Mouse (Mus musculus) brown adipose tissue, adult 24 weeks (tissue): Measurements from ENCODE around the gene Cd36. TPM values are rescaled to one million over a fixed set of nuclear protein-coding genes. Genes with fewer than 3 reads are reported as not detected.

ENCODE experiments used
- H3K27ac ChIP-seq: fragments of 200-500 bp; replicated peaks from 2 replicates; pipeline ENCODE4 v1.5.1; 2012; ENCODE audit warnings: low read depth, mild to moderate bottlenecking, low read length
- H3K4me1 ChIP-seq: fragments of 200-500 bp; 2 replicates; pipeline ENCODE4 v1.6.1; 2012; ENCODE audit warnings: low read length, mixed read lengths; ENCODE audit not compliant: control insufficient read depth, insufficient read depth, insufficient read length
- H3K4me3 ChIP-seq: fragments of 200-500 bp; 2 replicates; pipeline ENCODE4 v1.5.1; 2012; ENCODE audit warnings: low read depth, mild to moderate bottlenecking, low read length, moderate library complexity; ENCODE audit not compliant: insufficient read depth
- polyA plus RNA-seq: library from polyadenylated mRNA; stranded (reverse); fragments of >200 nt; gene quantifications from 2 replicates; pipeline ENCODE4 v1.2.4, GENCODE M21; 2012; ENCODE audit not compliant: missing spikeins, insufficient read depth, insufficient read length

Cd36 gene
- polyA plus RNA-seq, 1 experiment, result 1,463 TPM

DNA sequence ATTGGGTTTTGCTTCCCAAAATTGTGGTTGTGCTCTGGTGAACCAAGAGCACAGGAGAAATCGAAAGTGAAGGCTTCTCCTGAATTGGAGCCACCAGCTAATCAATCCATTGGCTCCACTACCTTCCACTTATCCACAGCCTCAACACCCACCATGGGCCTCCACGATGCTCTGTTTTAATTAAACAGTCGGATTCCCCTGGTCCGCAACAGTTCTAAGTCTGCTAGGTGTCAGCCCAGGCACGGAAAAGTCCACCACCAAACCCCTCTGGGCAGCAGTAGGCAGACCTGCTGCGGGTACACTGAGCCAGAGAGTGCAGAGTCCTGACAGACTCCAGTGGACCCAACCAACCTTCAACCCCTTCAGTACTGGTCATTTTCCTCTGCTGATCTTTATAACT lies 112.0 kb downstream of the Cd36 start:
- Histone ChIP-seq H3K4me1 (no peaks in the 10 kb centered on the region), H3K27ac (no peak overlapping the region), H3K4me3 (no peak overlapping the region)

GRCm38 (mm10) chr5:17770328-17770727 lies 118.3 kb downstream of the Cd36 start:
- Histone ChIP-seq H3K27ac (no peak overlapping the region), H3K4me1 (no peaks in the 10 kb centered on the region), H3K4me3 (no peak overlapping the region)

- no peak overlapping the region for H3K27ac ChIP-seq
- no peak overlapping the region for H3K4me3 ChIP-seq
- no peaks in the 10 kb centered on the region for H3K4me1 ChIP-seq
Measured at GRCm38 (mm10) chr5:17766006-17766677, 122.5 kb downstream of the Cd36 start.

DNA sequence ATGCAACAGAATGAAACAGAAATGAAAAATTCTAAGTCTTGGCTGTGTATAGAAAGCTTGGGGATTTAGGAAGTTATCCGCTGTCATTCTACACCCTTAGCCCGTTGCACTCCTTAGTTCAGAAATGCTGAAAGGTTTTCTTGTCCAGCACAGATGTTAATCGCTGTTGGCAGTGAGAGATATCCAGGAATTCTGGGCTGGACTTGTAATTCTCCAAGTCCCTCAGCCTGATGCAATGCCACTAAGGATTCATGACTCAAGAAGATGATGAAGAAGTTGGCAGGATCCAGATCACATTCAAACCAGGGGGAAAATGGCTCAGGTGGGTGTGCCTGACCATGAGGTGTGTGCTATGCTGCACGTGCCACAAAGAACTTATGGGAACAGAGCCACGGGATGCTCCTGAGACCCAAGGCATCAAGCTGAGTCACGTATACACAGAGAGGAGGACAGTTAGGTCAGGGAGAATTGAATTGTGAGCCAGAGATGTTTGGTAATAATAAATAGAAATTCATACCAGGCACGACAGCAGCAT lies 135.1 kb downstream of the Cd36 start:
- Histone ChIP-seq H3K4me1 (no peaks in the 10 kb centered on the region), H3K4me3 (no peak overlapping the region), H3K27ac (no peak overlapping the region)

- Histone ChIP-seq H3K27ac (no peak overlapping the region), H3K4me1 (no peaks in the 10 kb centered on the region), H3K4me3 (no peak overlapping the region)
Measured at GRCm38 (mm10) chr5:17748293-17748692, 140.3 kb downstream of the Cd36 start.

DNA sequence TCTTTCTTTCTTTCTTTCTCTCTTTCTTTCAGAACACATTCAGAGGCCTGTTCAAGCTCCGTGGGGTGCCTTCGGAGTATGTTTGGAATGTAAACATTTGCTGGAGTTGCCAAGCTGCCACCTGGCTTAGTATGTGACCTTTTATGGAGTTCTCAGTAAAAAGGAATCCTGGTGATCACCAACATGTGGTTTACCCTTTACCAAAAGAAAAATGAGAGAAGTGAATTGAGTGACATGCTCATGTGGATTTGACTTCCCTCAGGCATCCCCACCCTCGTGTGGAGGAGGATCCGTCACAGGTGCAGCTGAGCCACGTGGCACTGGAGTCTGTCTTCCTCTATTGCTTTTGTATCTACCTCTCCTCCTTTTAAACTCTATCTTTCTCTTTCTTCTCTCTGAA lies 141.5 kb downstream of the Cd36 start:
- Histone ChIP-seq H3K4me1 (no peaks in the 10 kb centered on the region), H3K27ac (no peak overlapping the region), H3K4me3 (no peak overlapping the region)

- Histone ChIP-seq H3K4me1 (no peaks in the 10 kb centered on the region), H3K4me3 (no peak overlapping the region), H3K27ac (no peak overlapping the region)
Measured at GRCm38 (mm10) chr5:17746520-17746919, 142.1 kb downstream of the Cd36 start.

- H3K4me1 ChIP-seq, result no peaks in the 10 kb centered on the region
- no peak overlapping the region for H3K27ac ChIP-seq
- no peak overlapping the region for H3K4me3 ChIP-seq
Measured at GRCm38 (mm10) chr5:17739805-17740204, 148.8 kb downstream of the Cd36 start.

Other genes with a start within 250 kb of the Cd36 start
- gene Gnat3, start 73.7 kb upstream of the Cd36 start, polyA plus RNA-seq, result 0.75 TPM in 1 of 2 replicates, not detected in the other